Mouse (Mus musculus): ENCODE data around the gene Dok7. TPM values are rescaled to one million over a fixed set of nuclear protein-coding genes. Genes with fewer than 3 reads are reported as not detected.

Dok7 gene
- total and polyA plus RNA-seq, 2 experiments from 2014 or later, result 11.6 to 26.9 TPM

DNA sequence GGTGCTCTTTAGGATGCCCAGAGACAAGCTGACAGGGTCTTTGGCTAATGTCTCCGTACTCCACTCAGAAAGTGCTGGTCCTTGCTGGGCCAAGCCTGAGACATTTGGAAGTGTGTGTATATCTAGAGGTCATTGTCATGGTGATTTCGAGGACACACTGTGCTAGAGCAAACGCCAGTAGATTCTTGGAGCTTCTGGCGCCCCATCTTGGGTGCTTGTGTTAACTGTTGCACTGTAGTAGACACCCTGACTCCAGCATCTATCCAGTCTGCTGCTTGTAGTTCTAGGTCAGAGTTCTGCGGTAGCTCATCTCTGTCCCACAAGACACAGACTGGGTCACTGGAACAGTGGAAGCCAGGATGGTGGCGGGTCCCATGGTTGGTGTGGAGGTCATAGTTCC lies 15.3 kb downstream of the Dok7 start:
- WGBS, result 88% methylated on average over 6 of the region's 6 CpGs
- H3K4me1 ChIP-seq (ENCODE audit: insufficient read depth, low read length), result no peaks in the 10 kb centered on the region
- no peak overlapping the region for H3K4me3 ChIP-seq (ENCODE audit: low read length)
- ATAC-seq, result no peak
- H3K9me3 ChIP-seq (ENCODE audit: low read length), result no peaks in the 10 kb centered on the region
- H3K27ac ChIP-seq, result no peak overlapping the region
- H3K36me3 ChIP-seq (ENCODE audit: insufficient read depth, low read length), result no peaks in the 10 kb centered on the region
- no peak overlapping the region for H3K4me2 ChIP-seq (ENCODE audit: low read depth, low read length)
- DNase-seq (ENCODE audit: low spot score), result no peak
- no peak overlapping the region for H3K9ac ChIP-seq (replicated peaks; ENCODE audit: low read length)
- TF ChIP-seq CTCF (IDR thresholded peaks at IDR 0.05; ENCODE audit: low read depth), result no peak
- no peaks in the 10 kb centered on the region for H3K27me3 ChIP-seq (ENCODE audit: insufficient read depth, low read length)

DNA sequence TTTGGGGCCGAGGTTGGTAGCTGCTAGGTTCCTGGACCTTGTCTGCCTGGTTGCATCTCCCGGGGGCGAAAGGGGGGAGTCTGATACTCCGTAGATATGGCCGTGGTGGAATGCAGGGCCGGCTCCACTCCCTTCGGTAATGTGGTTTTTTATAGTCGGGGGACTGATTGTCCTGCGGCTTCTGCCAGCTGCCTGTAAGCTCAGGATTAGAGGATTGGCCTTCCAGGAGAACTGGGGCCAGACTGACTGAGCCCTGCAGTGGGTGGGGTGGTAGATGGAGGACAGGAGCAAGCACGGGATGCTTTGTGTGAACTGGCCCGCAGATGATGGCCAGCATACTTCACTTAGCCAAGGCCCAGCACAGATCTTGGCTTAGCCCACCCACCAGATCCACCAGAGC lies 16.7 kb downstream of the Dok7 start:
- no peak for TF ChIP-seq CTCF (IDR thresholded peaks at IDR 0.05; ENCODE audit: low read depth)
- DNase-seq (ENCODE audit: low spot score) (no peak), ATAC-seq (no peak)

DNA sequence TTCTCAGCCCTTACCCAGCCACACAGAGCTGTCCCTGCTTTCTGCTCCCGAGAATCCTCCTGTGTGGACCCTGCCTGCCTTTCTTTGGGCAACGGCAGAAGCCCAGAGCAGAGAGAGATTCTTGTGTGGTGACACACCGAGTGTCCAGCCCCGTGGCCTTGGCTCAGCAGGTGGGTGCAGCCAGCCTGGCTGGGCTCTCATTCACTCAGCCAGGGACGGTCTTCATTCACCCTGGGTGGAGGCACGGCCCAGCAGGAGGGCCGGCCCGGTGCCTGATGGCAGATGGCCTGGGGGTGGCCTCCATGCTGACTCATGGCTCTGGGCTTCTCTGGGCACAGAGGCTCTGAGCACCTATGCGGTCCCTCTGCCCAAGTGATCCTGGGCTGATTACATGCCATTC lies 17.4 kb downstream of the Dok7 start:
- WGBS, result 55% methylated on average over 9 of the region's 9 CpGs
- no peak overlapping the region for H3K4me2 ChIP-seq (ENCODE audit: low read depth, low read length)
- no peak overlapping the region for H3K9ac ChIP-seq (replicated peaks; ENCODE audit: low read length)
- H3K9me3 ChIP-seq (ENCODE audit: low read length), result no peaks in the 10 kb centered on the region
- DNase-seq (ENCODE audit: low spot score) (no peak), ATAC-seq (no peak)
- no peak overlapping the region for H3K4me3 ChIP-seq (ENCODE audit: low read length)
- no peak overlapping the region for H3K27ac ChIP-seq
- no peaks in the 10 kb centered on the region for H3K27me3 ChIP-seq (ENCODE audit: insufficient read depth, low read length)
- TF ChIP-seq CTCF (IDR thresholded peaks at IDR 0.05; ENCODE audit: low read depth), result no peak
- H3K36me3 ChIP-seq (ENCODE audit: insufficient read depth, low read length), result no peaks in the 10 kb centered on the region
- H3K4me1 ChIP-seq (ENCODE audit: insufficient read depth, low read length), result 0 out of 2 replicates have a peak, but pooled peaks cover under 1% of the 10 kb centered on the region

More for the DNA sequence above, 16.7 kb downstream of the Dok7 start:
- Histone ChIP-seq H3K9ac (replicated peaks; ENCODE audit: low read length) (no peak overlapping the region), H3K4me1 (ENCODE audit: insufficient read depth, low read length) (no peaks in the 10 kb centered on the region), H3K27ac (no peak overlapping the region), H3K27me3 (ENCODE audit: insufficient read depth, low read length) (no peaks in the 10 kb centered on the region), H3K4me3 (ENCODE audit: low read length) (no peak overlapping the region), H3K36me3 (ENCODE audit: insufficient read depth, low read length) (no peaks in the 10 kb centered on the region), H3K4me2 (ENCODE audit: low read depth, low read length) (no peak overlapping the region), H3K9me3 (ENCODE audit: low read length) (no peaks in the 10 kb centered on the region)
- 85% methylated on average over 11 of the region's 11 CpGs for WGBS

DNA sequence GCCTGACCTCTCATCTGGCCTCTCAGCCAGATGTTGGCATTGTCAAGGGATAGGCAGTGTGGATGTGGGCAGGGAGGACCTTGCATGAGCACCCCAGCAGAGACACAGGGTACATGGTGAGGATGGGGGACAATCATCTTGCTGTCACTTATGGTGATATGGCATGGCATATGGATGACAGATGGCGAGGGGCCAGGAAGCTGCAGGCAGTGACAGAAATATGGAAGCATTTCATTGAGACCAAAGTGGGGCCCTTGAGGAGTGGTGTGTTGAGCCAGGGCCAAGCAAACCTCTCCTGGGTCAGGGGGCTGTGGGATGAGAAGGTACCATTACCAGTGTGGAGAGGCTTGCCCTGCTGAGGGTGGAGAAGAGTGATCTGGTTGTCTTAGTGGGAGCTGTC lies 19.8 kb downstream of the Dok7 start:
- peaks cover 7% of the 10 kb centered on the region; the same call in 1 of the 2 replicates for H3K4me1 ChIP-seq (ENCODE audit: insufficient read depth, low read length)
- DNase-seq (ENCODE audit: low spot score) (no peak), ATAC-seq (no peak)
- H3K36me3 ChIP-seq (ENCODE audit: insufficient read depth, low read length), result no peaks in the 10 kb centered on the region
- H3K9ac ChIP-seq (replicated peaks; ENCODE audit: low read length), result no peak overlapping the region
- no peaks in the 10 kb centered on the region for H3K9me3 ChIP-seq (ENCODE audit: low read length)
- no peaks in the 10 kb centered on the region for H3K27me3 ChIP-seq (ENCODE audit: insufficient read depth, low read length)
- WGBS, result 96% methylated on average over 1 of the region's 1 CpGs
- H3K4me2 ChIP-seq (ENCODE audit: low read depth, low read length), result no peak overlapping the region
- no peak overlapping the region for H3K4me3 ChIP-seq (ENCODE audit: low read length)
- TF ChIP-seq CTCF (IDR thresholded peaks at IDR 0.05; ENCODE audit: low read depth), result no peak
- no peak overlapping the region for H3K27ac ChIP-seq

DNA sequence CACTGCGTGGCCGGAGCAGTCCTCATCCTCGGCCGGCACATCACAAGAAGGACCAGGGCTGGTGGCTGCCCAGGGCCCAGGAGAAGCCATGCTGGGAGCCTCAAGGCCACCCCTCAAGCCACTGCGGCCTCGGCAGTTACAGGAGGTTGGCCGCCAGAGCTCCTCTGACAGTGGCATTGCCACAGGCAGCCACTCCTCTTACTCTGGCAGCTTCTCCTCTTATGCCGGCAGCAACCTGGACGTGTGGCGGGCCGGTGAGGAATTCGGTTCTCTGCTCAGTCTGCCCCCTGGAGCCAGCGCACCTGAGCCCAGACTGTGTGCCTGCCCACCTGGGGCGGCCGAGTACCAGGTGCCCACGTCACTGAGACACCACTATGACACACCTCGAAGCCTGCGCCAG lies 22.5 kb downstream of the Dok7 start:
- TF ChIP-seq CTCF (IDR thresholded peaks at IDR 0.05; ENCODE audit: low read depth), result no peak
- H3K36me3 ChIP-seq (ENCODE audit: insufficient read depth, low read length), result no peaks in the 10 kb centered on the region
- DNase-seq (ENCODE audit: low spot score), result no peak
- 37% methylated on average over 18 of the region's 18 CpGs for WGBS
- no peak overlapping the region for H3K4me2 ChIP-seq (ENCODE audit: low read depth, low read length)
- H3K27ac ChIP-seq, result no peak overlapping the region
- H3K9ac ChIP-seq (replicated peaks; ENCODE audit: low read length), result no peak overlapping the region
- no peak overlapping the region for H3K4me3 ChIP-seq (ENCODE audit: low read length)
- ATAC-seq, result no peak
- H3K27me3 ChIP-seq (ENCODE audit: insufficient read depth, low read length), result no peaks in the 10 kb centered on the region
- H3K4me1 ChIP-seq (ENCODE audit: insufficient read depth, low read length), result peaks cover 7% of the 10 kb centered on the region; the same call in 1 of the 2 replicates
- no peaks in the 10 kb centered on the region for H3K9me3 ChIP-seq (ENCODE audit: low read length)

DNA sequence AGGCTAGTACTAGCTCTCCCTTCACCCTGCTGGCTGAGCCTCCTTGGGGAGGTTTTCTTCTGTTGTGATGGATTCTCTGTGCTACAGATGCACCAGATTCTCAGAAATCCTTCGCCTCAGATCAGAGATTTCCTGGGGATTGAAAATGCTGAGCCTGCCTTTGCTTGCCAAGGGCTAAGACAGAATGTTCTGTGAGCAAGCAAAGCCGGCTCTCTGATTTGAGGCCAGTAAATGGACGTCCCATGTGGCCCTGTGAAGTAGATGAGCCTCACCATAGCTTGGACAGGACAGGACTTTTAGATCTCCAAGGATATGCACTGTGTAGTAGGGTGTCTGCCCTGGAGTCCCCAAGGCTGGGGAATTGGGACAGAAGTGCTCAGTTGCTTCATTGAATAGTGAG lies 28.3 kb downstream of the Dok7 start:
- H3K27me3 ChIP-seq (ENCODE audit: insufficient read depth, low read length), result no peaks in the 10 kb centered on the region
- H3K9ac ChIP-seq (replicated peaks; ENCODE audit: low read length), result no peak overlapping the region
- H3K27ac ChIP-seq, result no peak overlapping the region
- H3K36me3 ChIP-seq (ENCODE audit: insufficient read depth, low read length), result no peaks in the 10 kb centered on the region
- ATAC-seq (no peak), DNase-seq (ENCODE audit: low spot score) (no peak)
- H3K4me2 ChIP-seq (ENCODE audit: low read depth, low read length), result no peak overlapping the region
- WGBS, result 67% methylated on average over 3 of the region's 3 CpGs
- H3K4me1 ChIP-seq (ENCODE audit: insufficient read depth, low read length), result peaks cover 3% of the 10 kb centered on the region; the same call in 1 of the 2 replicates
- no peak for TF ChIP-seq CTCF (IDR thresholded peaks at IDR 0.05; ENCODE audit: low read depth)
- H3K9me3 ChIP-seq (ENCODE audit: low read length), result no peaks in the 10 kb centered on the region
- H3K4me3 ChIP-seq (ENCODE audit: low read length), result no peak overlapping the region

DNA sequence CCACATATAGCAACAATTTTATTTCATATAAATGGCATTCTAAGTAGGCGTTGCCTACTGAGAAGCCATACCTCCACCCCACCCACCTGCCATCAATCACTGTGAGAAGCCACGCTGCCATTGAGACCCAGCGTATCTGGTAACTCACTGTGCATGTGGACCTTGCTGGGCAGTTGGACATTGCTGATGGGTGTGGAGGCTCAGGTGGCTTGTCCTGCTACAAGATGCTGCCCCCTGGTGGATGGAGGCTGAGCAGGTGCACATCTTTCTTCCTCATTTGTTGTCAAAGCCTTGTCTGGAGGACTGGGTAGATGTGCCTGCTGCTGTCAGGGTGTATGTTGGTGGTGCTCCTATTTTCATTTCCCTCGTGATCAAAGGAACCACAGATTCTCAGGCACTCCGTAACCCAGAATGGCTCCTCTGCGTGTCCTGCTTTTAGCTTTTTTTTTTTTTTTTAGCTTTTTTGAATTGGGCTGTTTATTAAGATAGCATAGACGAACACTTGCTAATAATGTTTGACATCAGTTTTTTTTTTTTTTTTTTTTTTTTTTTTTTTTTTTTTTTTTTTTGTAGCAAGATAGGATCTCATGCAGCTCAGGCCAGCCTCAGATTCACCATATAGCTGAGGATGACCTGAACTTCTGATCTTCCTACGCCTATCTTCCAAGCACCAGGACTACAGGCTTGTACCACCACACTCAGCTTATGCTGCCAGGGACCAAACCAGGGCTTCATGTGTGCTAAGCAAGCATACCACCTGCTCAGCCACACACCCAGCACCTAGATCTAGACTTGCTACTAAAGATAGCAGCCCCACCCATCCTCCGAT lies 32.4 kb downstream of the Dok7 start:
- Histone ChIP-seq H3K4me3 (ENCODE audit: low read length) (no peak overlapping the region), H3K27ac (no peak overlapping the region), H3K36me3 (ENCODE audit: insufficient read depth, low read length) (peaks cover 26% of the 10 kb centered on the region), H3K9me3 (ENCODE audit: low read length) (no peaks in the 10 kb centered on the region), H3K27me3 (ENCODE audit: insufficient read depth, low read length) (no peaks in the 10 kb centered on the region), H3K9ac (replicated peaks; ENCODE audit: low read length) (no peak overlapping the region), H3K4me1 (ENCODE audit: insufficient read depth, low read length) (no peaks in the 10 kb centered on the region), H3K4me2 (ENCODE audit: low read depth, low read length) (no peak overlapping the region)
- peak; percentile 85 for TF ChIP-seq CTCF (IDR thresholded peaks at IDR 0.05; ENCODE audit: low read depth)
- ATAC-seq (0 out of 2 replicates have a peak, but pooled peaks have one; percentile 12), DNase-seq (ENCODE audit: low spot score) (peak; percentile 72)
- WGBS, result 68% methylated on average over 9 of the region's 9 CpGs

All from hindbrain, postnatal 0 days (tissue).